Mouse (Mus musculus): ENCODE data around the gene Fam98a. TPM values are rescaled to one million over a fixed set of nuclear protein-coding genes. Genes with fewer than 3 reads are reported as not detected.

The Fam98a gene
- polyA plus RNA-seq (2015; fragmentation: Nextera tagmentation; extraction: Ambion mirVana), result 23.8 and 24.8 TPM in 2 replicates

GRCm38 (mm10) chr17:75551512-75552400 lies at the start of gene Fam98a:
Fam98a (minus strand) TSS chr17:75551946.

Other genes starting within 250 kb of the Fam98a start
- 4.4 and 4.8 TPM in 2 replicates for gene Rasgrp3, start 116.0 kb downstream of the Fam98a start, polyA plus RNA-seq (2015; fragmentation: Nextera tagmentation; extraction: Ambion mirVana)

Measured in neural tube, postnatal 0 days (tissue).